Mouse (Mus musculus): ENCODE measurements around the gene Zbtb8b. TPM values are rescaled to one million over a fixed set of nuclear protein-coding genes. Genes with fewer than 3 reads are reported as not detected.

Gene Zbtb8b
- polyA plus RNA-seq, 1 experiment from 2014 or later: 16.1 TPM

GRCm38 (mm10) chr4:129396960-129397359, 43.7 kb downstream of the Zbtb8b start:
- Histone ChIP-seq H3K4me1 (ENCODE audit: control insufficient read depth, insufficient read depth, low read length) (no peaks in the 10 kb centered on the region), H3K27me3 (ENCODE audit: control insufficient read depth, insufficient read depth, low read length) (no peaks in the 10 kb centered on the region), H3K9me3 (ENCODE audit: control insufficient read depth, low read length) (no peaks in the 10 kb centered on the region), H3K9ac (replicated peaks; ENCODE audit: low read depth, low read length) (no peak overlapping the region), H3K36me3 (ENCODE audit: control insufficient read depth, insufficient read depth, low read length) (no peaks in the 10 kb centered on the region), H3K4me3 (ENCODE audit: low read depth, low read length) (no peak overlapping the region), H3K27ac (ENCODE audit: low read depth, low read length) (no peak overlapping the region), H3K4me2 (ENCODE audit: low read depth, low read length) (no peak overlapping the region)
- no peak for ATAC-seq (ENCODE audit: low read depth)
- 91% methylated on average over 3 of the region's 3 CpGs for WGBS

- 29% methylated on average over 12 of the region's 12 CpGs for WGBS
- H3K27me3 ChIP-seq (ENCODE audit: control insufficient read depth, insufficient read depth, low read length): no peaks in the 10 kb centered on the region
- no peak overlapping the region for H3K4me2 ChIP-seq (ENCODE audit: low read depth, low read length)
- H3K4me3 ChIP-seq (ENCODE audit: low read depth, low read length): no peak overlapping the region
- no peaks in the 10 kb centered on the region for H3K9me3 ChIP-seq (ENCODE audit: control insufficient read depth, low read length)
- no peaks in the 10 kb centered on the region for H3K4me1 ChIP-seq (ENCODE audit: control insufficient read depth, insufficient read depth, low read length)
- no peak overlapping the region for H3K27ac ChIP-seq (ENCODE audit: low read depth, low read length)
- H3K36me3 ChIP-seq (ENCODE audit: control insufficient read depth, insufficient read depth, low read length): no peaks in the 10 kb centered on the region
- ATAC-seq (ENCODE audit: low read depth): no peak
- no peak overlapping the region for H3K9ac ChIP-seq (replicated peaks; ENCODE audit: low read depth, low read length)
Observed at GRCm38 (mm10) chr4:129394089-129394870, 46.4 kb downstream of the Zbtb8b start.

- Histone ChIP-seq H3K36me3 (ENCODE audit: control insufficient read depth, insufficient read depth, low read length) (no peaks in the 10 kb centered on the region), H3K4me2 (ENCODE audit: low read depth, low read length) (no peak overlapping the region), H3K27me3 (ENCODE audit: control insufficient read depth, insufficient read depth, low read length) (no peaks in the 10 kb centered on the region), H3K4me1 (ENCODE audit: control insufficient read depth, insufficient read depth, low read length) (no peaks in the 10 kb centered on the region), H3K27ac (ENCODE audit: low read depth, low read length) (no peak overlapping the region), H3K9me3 (ENCODE audit: control insufficient read depth, low read length) (no peaks in the 10 kb centered on the region), H3K9ac (replicated peaks; ENCODE audit: low read depth, low read length) (no peak overlapping the region), H3K4me3 (ENCODE audit: low read depth, low read length) (no peak overlapping the region)
- no peak for ATAC-seq (ENCODE audit: low read depth)
- 91% methylated on average over 7 of the region's 7 CpGs for WGBS
Observed at GRCm38 (mm10) chr4:129390936-129391557, 49.6 kb downstream of the Zbtb8b start.

GRCm38 (mm10) chr4:129390216-129390743, 50.4 kb downstream of the Zbtb8b start:
- Histone ChIP-seq H3K9ac (replicated peaks; ENCODE audit: low read depth, low read length) (no peak overlapping the region), H3K27ac (ENCODE audit: low read depth, low read length) (no peak overlapping the region), H3K4me1 (ENCODE audit: control insufficient read depth, insufficient read depth, low read length) (no peaks in the 10 kb centered on the region), H3K27me3 (ENCODE audit: control insufficient read depth, insufficient read depth, low read length) (no peaks in the 10 kb centered on the region), H3K9me3 (ENCODE audit: control insufficient read depth, low read length) (no peaks in the 10 kb centered on the region), H3K4me3 (ENCODE audit: low read depth, low read length) (no peak overlapping the region), H3K4me2 (ENCODE audit: low read depth, low read length) (no peak overlapping the region), H3K36me3 (ENCODE audit: control insufficient read depth, insufficient read depth, low read length) (no peaks in the 10 kb centered on the region)
- WGBS: 87% methylated on average over 14 of the region's 14 CpGs
- no peak for ATAC-seq (ENCODE audit: low read depth)

GRCm38 (mm10) chr4:129388404-129388803, 52.2 kb downstream of the Zbtb8b start:
- H3K4me2 ChIP-seq (ENCODE audit: low read depth, low read length): no peak overlapping the region
- H3K27me3 ChIP-seq (ENCODE audit: control insufficient read depth, insufficient read depth, low read length): no peaks in the 10 kb centered on the region
- no peaks in the 10 kb centered on the region for H3K4me1 ChIP-seq (ENCODE audit: control insufficient read depth, insufficient read depth, low read length)
- no peak overlapping the region for H3K27ac ChIP-seq (ENCODE audit: low read depth, low read length)
- no peaks in the 10 kb centered on the region for H3K9me3 ChIP-seq (ENCODE audit: control insufficient read depth, low read length)
- H3K4me3 ChIP-seq (ENCODE audit: low read depth, low read length): no peak overlapping the region
- WGBS: 74% methylated on average over 5 of the region's 5 CpGs
- H3K36me3 ChIP-seq (ENCODE audit: control insufficient read depth, insufficient read depth, low read length): no peaks in the 10 kb centered on the region
- H3K9ac ChIP-seq (replicated peaks; ENCODE audit: low read depth, low read length): no peak overlapping the region
- ATAC-seq (ENCODE audit: low read depth): no peak

GRCm38 (mm10) chr4:129386989-129387388, 53.7 kb downstream of the Zbtb8b start:
- Histone ChIP-seq H3K9ac (replicated peaks; ENCODE audit: low read depth, low read length) (no peak overlapping the region), H3K4me2 (ENCODE audit: low read depth, low read length) (no peak overlapping the region), H3K4me3 (ENCODE audit: low read depth, low read length) (no peak overlapping the region), H3K36me3 (ENCODE audit: control insufficient read depth, insufficient read depth, low read length) (no peaks in the 10 kb centered on the region), H3K9me3 (ENCODE audit: control insufficient read depth, low read length) (no peaks in the 10 kb centered on the region), H3K4me1 (ENCODE audit: control insufficient read depth, insufficient read depth, low read length) (no peaks in the 10 kb centered on the region), H3K27me3 (ENCODE audit: control insufficient read depth, insufficient read depth, low read length) (no peaks in the 10 kb centered on the region), H3K27ac (ENCODE audit: low read depth, low read length) (no peak overlapping the region)
- no peak for ATAC-seq (ENCODE audit: low read depth)
- 68% methylated on average over 1 of the region's 2 CpGs for WGBS

GRCm38 (mm10) chr4:129386269-129386946, 54.2 kb downstream of the Zbtb8b start:
- 91% methylated on average over 8 of the region's 8 CpGs for WGBS
- Histone ChIP-seq H3K9me3 (ENCODE audit: control insufficient read depth, low read length) (no peaks in the 10 kb centered on the region), H3K9ac (replicated peaks; ENCODE audit: low read depth, low read length) (no peak overlapping the region), H3K4me3 (ENCODE audit: low read depth, low read length) (no peak overlapping the region), H3K36me3 (ENCODE audit: control insufficient read depth, insufficient read depth, low read length) (no peaks in the 10 kb centered on the region), H3K4me1 (ENCODE audit: control insufficient read depth, insufficient read depth, low read length) (no peaks in the 10 kb centered on the region), H3K27me3 (ENCODE audit: control insufficient read depth, insufficient read depth, low read length) (no peaks in the 10 kb centered on the region), H3K27ac (ENCODE audit: low read depth, low read length) (no peak overlapping the region), H3K4me2 (ENCODE audit: low read depth, low read length) (no peak overlapping the region)
- no peak for ATAC-seq (ENCODE audit: low read depth)

- no peaks in the 10 kb centered on the region for H3K9me3 ChIP-seq (ENCODE audit: control insufficient read depth, low read length)
- WGBS: 91% methylated on average over 11 of the region's 11 CpGs
- no peak overlapping the region for H3K4me2 ChIP-seq (ENCODE audit: low read depth, low read length)
- H3K27ac ChIP-seq (ENCODE audit: low read depth, low read length): no peak overlapping the region
- H3K4me1 ChIP-seq (ENCODE audit: control insufficient read depth, insufficient read depth, low read length): no peaks in the 10 kb centered on the region
- H3K9ac ChIP-seq (replicated peaks; ENCODE audit: low read depth, low read length): no peak overlapping the region
- H3K4me3 ChIP-seq (ENCODE audit: low read depth, low read length): no peak overlapping the region
- no peaks in the 10 kb centered on the region for H3K36me3 ChIP-seq (ENCODE audit: control insufficient read depth, insufficient read depth, low read length)
- ATAC-seq (ENCODE audit: low read depth): no peak
- H3K27me3 ChIP-seq (ENCODE audit: control insufficient read depth, insufficient read depth, low read length): no peaks in the 10 kb centered on the region
Observed at GRCm38 (mm10) chr4:129385685-129386084, 55.0 kb downstream of the Zbtb8b start.

GRCm38 (mm10) chr4:129384440-129384839, 56.2 kb downstream of the Zbtb8b start:
- Histone ChIP-seq H3K9ac (replicated peaks; ENCODE audit: low read depth, low read length) (no peak overlapping the region), H3K36me3 (ENCODE audit: control insufficient read depth, insufficient read depth, low read length) (no peaks in the 10 kb centered on the region), H3K27me3 (ENCODE audit: control insufficient read depth, insufficient read depth, low read length) (no peaks in the 10 kb centered on the region), H3K4me3 (ENCODE audit: low read depth, low read length) (no peak overlapping the region), H3K4me2 (ENCODE audit: low read depth, low read length) (no peak overlapping the region), H3K4me1 (ENCODE audit: control insufficient read depth, insufficient read depth, low read length) (no peaks in the 10 kb centered on the region), H3K27ac (ENCODE audit: low read depth, low read length) (no peak overlapping the region), H3K9me3 (ENCODE audit: control insufficient read depth, low read length) (no peaks in the 10 kb centered on the region)
- no peak for ATAC-seq (ENCODE audit: low read depth)
- WGBS: 38% methylated on average over 6 of the region's 6 CpGs

Data from neural tube, embryonic 14.5 days (tissue).